ENCODE assay signal across 11 mouse cellular contexts in genomic region chr2:129911203-129911921, GRCm38 (mm10).
DNase-seq lines count a peak whose midpoint lies in the region; ATAC-seq and TF ChIP-seq lines count a peak whose summit lies in the region.
"Had no signal": no experiment of that assay in that cellular context is flagged by ENCODE, and none has a peak within 500 bp of the region (broad histone marks: within the 10 kb centered on the region; RNA-seq: fewer than 3 reads in every experiment).

No protein-coding gene starts in this region.

- H3K4me1 ChIP-seq in kidney, embryonic 14.5 days (ENCODE audit: control insufficient read depth, insufficient read depth, low read length) = peaks cover 6% of the 10 kb centered on the region; the same call in 1 of the 2 replicates
- peaks cover 19% of the 10 kb centered on the region for H3K4me1 ChIP-seq in embryonic facial prominence, embryonic 14.5 days (ENCODE audit: control insufficient read depth, insufficient read depth, low read length)
- peaks cover 10% of the 10 kb centered on the region; the same call in 1 of the 2 replicates for H3K4me1 ChIP-seq in midbrain, postnatal 0 days (ENCODE audit: insufficient read depth, low read length)

- H3K36me3 ChIP-seq in kidney, embryonic 14.5 days (ENCODE audit: control insufficient read depth, insufficient read depth, low read length) = no peaks in the 10 kb centered on the region
- H3K36me3 ChIP-seq in embryonic facial prominence, embryonic 14.5 days (ENCODE audit: control insufficient read depth, insufficient read depth, low read length) = no peaks in the 10 kb centered on the region
- no peaks in the 10 kb centered on the region for H3K36me3 ChIP-seq in midbrain, postnatal 0 days (ENCODE audit: insufficient read depth, low read length)

- 17% methylated on average over 19 of the region's 19 CpGs for WGBS in kidney, embryonic 14.5 days
- 21% methylated on average over 19 of the region's 19 CpGs for WGBS in embryonic facial prominence, embryonic 14.5 days
- WGBS in large intestine, adult 2 months = 13% methylated on average over 19 of the region's 19 CpGs
- 14% methylated on average over 19 of the region's 19 CpGs for WGBS in midbrain, postnatal 0 days

- peak overlapping the region; percentile 21 for H3K4me2 ChIP-seq in kidney, embryonic 14.5 days (replicated peaks; ENCODE audit: low read depth, low read length)
- H3K4me2 ChIP-seq in embryonic facial prominence, embryonic 14.5 days (ENCODE audit: low read depth, low read length) = peak overlapping the region; percentile 19; the same call in 1 of the 2 replicates
- peak overlapping the region; percentile 42 for H3K4me2 ChIP-seq in midbrain, postnatal 0 days (ENCODE audit: low read depth, low read length, poor library complexity, severe bottlenecking)

- H3K27me3 ChIP-seq in kidney, embryonic 14.5 days (ENCODE audit: control insufficient read depth, insufficient read depth, low read length) = no peaks in the 10 kb centered on the region
- peaks cover 11% of the 10 kb centered on the region for H3K27me3 ChIP-seq in embryonic facial prominence, embryonic 14.5 days (replicated peaks; ENCODE audit: control insufficient read depth, insufficient read depth, low read length)
- no peaks in the 10 kb centered on the region for H3K27me3 ChIP-seq in midbrain, postnatal 0 days (ENCODE audit: insufficient read depth, low read length)

- TF ChIP-seq CTCF in midbrain, postnatal 0 days (IDR thresholded peaks at IDR 0.05) = no peak

- ATAC-seq in kidney, embryonic 14.5 days (ENCODE audit: low FRiP score, low TSS enrichment) = peak; percentile 56; the same call in 1 of the 2 replicates
- peak; percentile 48; the same call in 1 of the 2 replicates for ATAC-seq in embryonic facial prominence, embryonic 14.5 days (ENCODE audit: low read depth)
- ATAC-seq in midbrain, postnatal 0 days (ENCODE audit: low FRiP score) = no peak
- no peak for ATAC-seq in CD4-positive, CD25-positive, alpha-beta regulatory T cell, adult 4 months
- ATAC-seq: forebrain, embryonic 16.5 days had no signal

- H3K9ac ChIP-seq in kidney, embryonic 14.5 days (ENCODE audit: low read depth, low read length) = no peak overlapping the region
- no peak overlapping the region for H3K9ac ChIP-seq in embryonic facial prominence, embryonic 14.5 days (ENCODE audit: low read depth, low read length)
- H3K9ac ChIP-seq in midbrain, postnatal 0 days (replicated peaks; ENCODE audit: low read length, poor library complexity, severe bottlenecking) = no peak overlapping the region

- no peaks in the 10 kb centered on the region for H3K9me3 ChIP-seq in kidney, embryonic 14.5 days (ENCODE audit: control insufficient read depth, low read length)
- H3K9me3 ChIP-seq in embryonic facial prominence, embryonic 14.5 days (ENCODE audit: control insufficient read depth, low read length) = no peaks in the 10 kb centered on the region
- no peaks in the 10 kb centered on the region for H3K9me3 ChIP-seq in midbrain, postnatal 0 days (ENCODE audit: low read length)

- H3K27ac ChIP-seq in kidney, embryonic 14.5 days (ENCODE audit: low read depth, low read length) = no peak overlapping the region
- no peak overlapping the region for H3K27ac ChIP-seq in embryonic facial prominence, embryonic 14.5 days (replicated peaks; ENCODE audit: low read depth, low read length)
- H3K27ac ChIP-seq in midbrain, postnatal 0 days (ENCODE audit: low read depth, low read length) = no peak overlapping the region

- no peak overlapping the region for H3K4me3 ChIP-seq in kidney, embryonic 14.5 days (ENCODE audit: low read length)
- H3K4me3 ChIP-seq in embryonic facial prominence, embryonic 14.5 days (ENCODE audit: low read depth, low read length) = no peak overlapping the region
- H3K4me3 ChIP-seq in midbrain, postnatal 0 days (ENCODE audit: low read depth, low read length) = peak overlapping the region; percentile 11; the same call in 1 of the 2 replicates

- DNase-seq in kidney, postnatal 25 days = no peak
- DNase-seq in embryonic facial prominence, embryonic 14.5 days (ENCODE audit: low spot score) = peak; percentile 45
- peak; percentile 83 for DNase-seq in large intestine, adult 2 months (ENCODE audit: low read depth, low spot score)
- DNase-seq in midbrain, postnatal 0 days (ENCODE audit: low spot score) = peak; percentile 23
- no peak for DNase-seq in layer of hippocampus, postnatal 25 days (ENCODE audit: extremely low spot score in 1 of 2, low spot score in 1 of 2)
- no peak for DNase-seq in Muller cell, postnatal 12 days (ENCODE audit: inconsistent ontology term)
- DNase-seq: cerebellum, adult 8-10 months; thymus, postnatal 25 days had no signal

Comparison
In these comparisons a context has a peak if more than half of its experiments do, and no peak if none do; other contexts are left out.
1. ATAC-seq: peak in kidney, embryonic 14.5 days (single experiment) and embryonic facial prominence, embryonic 14.5 days (single experiment); none in midbrain, postnatal 0 days (single experiment) and CD4-positive, CD25-positive, alpha-beta regulatory T cell, adult 4 months (single experiment).
2. DNase-seq: peak in embryonic facial prominence, embryonic 14.5 days (single experiment), large intestine, adult 2 months (single experiment) and midbrain, postnatal 0 days (single experiment); none in kidney, postnatal 25 days (0 of 2), layer of hippocampus, postnatal 25 days (0 of 2) and Muller cell, postnatal 12 days (single experiment).
3. Peak in every context shown above with its lines, with median percentiles within 50 percentile points of each other: H3K4me2 ChIP-seq.